ENCODE assay signal across 12 mouse cellular contexts in the genomic region with DNA sequence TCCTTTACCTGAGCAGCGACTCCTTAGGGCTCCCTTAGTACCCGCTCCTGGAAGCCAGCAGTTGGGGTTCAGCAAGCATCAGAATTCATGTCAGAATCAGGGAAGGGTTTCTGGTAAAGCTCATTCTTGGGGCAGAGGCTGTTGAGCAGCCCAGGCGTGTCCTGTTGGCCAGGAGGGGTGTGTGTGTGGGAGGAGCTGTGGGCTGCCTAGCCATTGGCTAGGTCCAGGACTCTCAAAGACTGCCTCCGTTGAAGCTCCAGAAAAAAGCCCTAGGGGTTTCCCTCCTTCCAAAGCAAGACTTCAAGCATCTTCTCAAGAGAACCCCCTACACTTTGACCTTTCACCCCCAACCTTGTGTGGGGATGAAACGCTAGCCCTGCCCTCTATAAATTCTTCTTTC. TPM values are rescaled to one million over a fixed set of nuclear protein-coding genes. Genes with fewer than 3 reads are reported as not detected.
A peak's percentile ranks its signal among the peaks of the same experiment; 100 is the strongest.
DNase-seq lines count a peak whose midpoint lies in the region; ATAC-seq lines count a peak whose summit lies in the region.
"Had no signal": no experiment of that assay in that cellular context is flagged by ENCODE, and none has a peak within 500 bp of the region (broad histone marks: within the 10 kb centered on the region; RNA-seq: fewer than 3 reads in every experiment).

A gene (minus strand): TSS at position 164 of the 400 bp plus-strand sequence.

- H3K4me1 ChIP-seq in limb, embryonic 10.5 days = peaks cover 38% of the 10 kb centered on the region
- H3K4me1 ChIP-seq in stomach, embryonic 15.5 days = peaks cover 15% of the 10 kb centered on the region; the same call in 1 of the 2 replicates

- 20% methylated on average over 5 of the region's 5 CpGs for WGBS in limb, embryonic 10.5 days
- 27% methylated on average over 5 of the region's 5 CpGs for WGBS in stomach, embryonic 15.5 days

- peak; percentile 59; the same call in 1 of the 2 replicates for ATAC-seq in stomach, embryonic 15.5 days (ENCODE audit: insufficient read depth, low FRiP score, low read depth)
- ATAC-seq: forebrain, postnatal 0 days had no signal

- H3K9ac ChIP-seq in stomach, embryonic 15.5 days = no peak within 1 kb of the TSS
- H3K9ac ChIP-seq: forebrain, postnatal 0 days had no signal

- no peaks in the 10 kb centered on the region for H3K36me3 ChIP-seq in limb, embryonic 10.5 days
- no peaks in the 10 kb centered on the region for H3K36me3 ChIP-seq in stomach, embryonic 15.5 days

- no peaks in the 10 kb centered on the region for H3K9me3 ChIP-seq in limb, embryonic 10.5 days (replicated peaks)
- H3K9me3 ChIP-seq in stomach, embryonic 15.5 days = no peaks in the 10 kb centered on the region

- H3K4me2 ChIP-seq in stomach, embryonic 15.5 days = no peak within 1 kb of the TSS

- H3K4me3 ChIP-seq in limb, embryonic 10.5 days = no peak within 1 kb of the TSS
- no peak within 1 kb of the TSS for H3K4me3 ChIP-seq in stomach, embryonic 15.5 days (replicated peaks)

- H3K27me3 ChIP-seq in limb, embryonic 10.5 days (ENCODE audit: low read depth, poor library complexity, severe bottlenecking) = peaks cover 30% of the 10 kb centered on the region
- H3K27me3 ChIP-seq in stomach, embryonic 15.5 days (replicated peaks) = no peaks in the 10 kb centered on the region

- DNase-seq in kidney, postnatal 4 days = peak; percentile 51 to 68
- no peak for DNase-seq in kidney, adult 8-10 months
- DNase-seq in embryo, embryonic 10.5 days (ENCODE audit: low spot score) = peak; percentile 42
- DNase-seq in limb, embryonic 10.5 days (ENCODE audit: low spot score) = no peak
- no peak for DNase-seq in cerebellum, postnatal 36 days
- no peak for DNase-seq in right cerebral cortex, postnatal 10 days (ENCODE audit: low spot score in 2 of 2)
- DNase-seq: forebrain, postnatal 0 days; heart, postnatal 4 days; retina, postnatal 1 day; thymus, postnatal 25 days had no signal

- peak within 1 kb of the TSS; percentile 2; the same call in 1 of the 2 replicates for H3K27ac ChIP-seq in limb, embryonic 10.5 days
- H3K27ac ChIP-seq in stomach, embryonic 15.5 days = no peak within 1 kb of the TSS

RNA-seq across cellular contexts. Expression of the gene that starts here (rescaled TPM):
- polyA plus RNA-seq in limb, embryonic 10.5 days (2016; fragmentation: Nextera tagmentation; extraction: Ambion mirVana) = 1.6 and 1.7 TPM in 2 replicates
- polyA plus RNA-seq in stomach, embryonic 15.5 days (2015; fragmentation: Nextera tagmentation; extraction: Ambion mirVana) = 0.76 and 0.90 TPM in 2 replicates
- polyA plus RNA-seq: cortical plate, adult 2 months had no signal

Comparison
In these comparisons a context has a peak if more than half of its experiments do, and no peak if none do; other contexts are left out.
1. DNase-seq: peak in kidney, postnatal 4 days (2 of 2) and embryo, embryonic 10.5 days (single experiment); none in kidney, adult 8-10 months (0 of 2), limb, embryonic 10.5 days (single experiment), cerebellum, postnatal 36 days (0 of 2) and right cerebral cortex, postnatal 10 days (0 of 2).
2. Peak in ATAC-seq in stomach, embryonic 15.5 days; RNA of the gene not detected or under 1 TPM.